Mouse (Mus musculus) liver, embryonic 15.5 days (tissue): ENCODE results near the gene Olfr901. TPM values are rescaled to one million over a fixed set of nuclear protein-coding genes. Genes with fewer than 3 reads are reported as not detected.
"Not testable (repeated sequence)": the region's sequence is repeated elsewhere in the genome, so short reads cannot be mapped to it uniquely, and the experiment has no call there.

Experiments used
- ATAC-seq: fragments of 200-750 bp; cut with Nextera tagmentation; 2 replicates; pipeline ENCODE4 v1.8.0; 2017; ENCODE audit warnings: moderate number of reproducible peaks, mild to moderate bottlenecking, moderate library complexity; ENCODE audit not compliant: insufficient read depth
- H3K27ac ChIP-seq: fragments of 300-500 bp; sonication (generic); replicated peaks from 2 replicates; pipeline ENCODE4 v1.5.1; 2015; ENCODE audit warnings: mild to moderate bottlenecking, inconsistent platforms
- H3K27me3 ChIP-seq: fragments of 300-500 bp; sonication (generic); 2 replicates; pipeline ENCODE4 v1.6.1; 2015; ENCODE audit warnings: mild to moderate bottlenecking, inconsistent platforms
- H3K36me3 ChIP-seq: fragments of 300-500 bp; sonication (generic); replicated peaks from 2 replicates; pipeline ENCODE4 v1.6.1; 2015; ENCODE audit warnings: moderate library complexity, mild to moderate bottlenecking, inconsistent platforms
- H3K4me1 ChIP-seq: fragments of 300-500 bp; sonication (generic); replicated peaks from 2 replicates; pipeline ENCODE4 v1.6.1; 2015; ENCODE audit warnings: inconsistent platforms
- H3K4me2 ChIP-seq: fragments of 300-500 bp; sonication (generic); 2 replicates; pipeline ENCODE4 v1.6.1; 2015; ENCODE audit warnings: moderate library complexity, mild to moderate bottlenecking, inconsistent platforms
- H3K4me3 ChIP-seq: fragments of 300-500 bp; sonication (generic); replicated peaks from 2 replicates; pipeline ENCODE4 v1.5.1; 2015; ENCODE audit warnings: mild to moderate bottlenecking, inconsistent platforms
- H3K9ac ChIP-seq: fragments of 300-500 bp; sonication (generic); 2 replicates; pipeline ENCODE4 v1.6.1; 2015; ENCODE audit warnings: moderate library complexity, mild to moderate bottlenecking, inconsistent platforms
- H3K9me3 ChIP-seq: fragments of 300-500 bp; sonication (generic); replicated peaks from 2 replicates; pipeline ENCODE4 v1.6.1; 2016; ENCODE audit warnings: inconsistent platforms
- whole genome bisulfite sequencing: fragments of 180-500 bp; shearing (Covaris S2); methylation state at CpG from one replicate; pipeline ENCODE4 v1.1.7; 2015; ENCODE audit warnings: mixed read lengths; ENCODE audit not compliant: insufficient replicate concordance; 5-methylcytosine and 5-hydroxymethylcytosine counted together
- polyA plus RNA-seq: library from polyadenylated mRNA; unstranded; fragments of >200 nt; fragmentation: Nextera tagmentation; extraction: Ambion mirVana; gene quantifications from 2 replicates; pipeline ENCODE4 v1.2.1, GENCODE M21; 2015

The Olfr901 gene
- polyA plus RNA-seq: not detected in 2 replicates

DNA sequence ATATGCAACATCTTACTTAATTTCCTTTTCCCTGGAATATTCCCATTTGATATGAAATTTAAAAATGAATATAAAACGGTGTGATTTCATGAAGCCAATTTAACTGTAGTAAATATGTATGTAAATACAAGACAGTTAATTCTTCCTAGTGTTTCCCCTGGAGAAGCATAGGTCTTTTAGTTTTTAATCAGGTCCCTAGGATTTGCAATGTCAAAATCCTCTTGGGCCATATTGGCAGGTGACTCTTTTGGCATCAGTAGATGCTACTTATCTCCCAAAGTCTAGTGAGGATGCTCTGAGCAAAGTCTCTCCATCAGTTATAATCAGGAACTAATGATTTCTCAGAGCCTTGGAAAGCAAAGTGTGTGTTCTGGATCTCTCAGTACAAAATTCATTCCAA is at the start of gene Olfr901:
Gene Olfr901, plus strand, starts transcription at position 301 of the 400 bp plus-strand sequence.
- Histone ChIP-seq H3K9ac (no peak within 1 kb of the TSS), H3K27me3 (no peaks in the 10 kb centered on the region), H3K27ac (no peak within 1 kb of the TSS), H3K36me3 (no peaks in the 10 kb centered on the region), H3K9me3 (no peaks in the 10 kb centered on the region), H3K4me3 (no peak within 1 kb of the TSS), H3K4me2 (no peak within 1 kb of the TSS), H3K4me1 (no peaks in the 10 kb centered on the region)
- no peak for ATAC-seq
- WGBS: 60% methylated on average over 1 of the region's 1 CpGs

- Histone ChIP-seq H3K27ac (no peak within 1 kb of the TSS), H3K4me2 (no peak within 1 kb of the TSS), H3K4me3 (no peak within 1 kb of the TSS), H3K27me3 (no peaks in the 10 kb centered on the region), H3K4me1 (no peaks in the 10 kb centered on the region), H3K9me3 (no peaks in the 10 kb centered on the region), H3K36me3 (no peaks in the 10 kb centered on the region), H3K9ac (no peak within 1 kb of the TSS)
- no peak for ATAC-seq
- WGBS: 61% methylated on average over 1 of the region's 1 CpGs
Observed at GRCm38 (mm10) chr9:38401398-38401797, 27.9 kb upstream of the Olfr901 start, which contains the start of gene Olfr147. TSS of gene Olfr147 (plus strand) at chr9:38401698.

DNA sequence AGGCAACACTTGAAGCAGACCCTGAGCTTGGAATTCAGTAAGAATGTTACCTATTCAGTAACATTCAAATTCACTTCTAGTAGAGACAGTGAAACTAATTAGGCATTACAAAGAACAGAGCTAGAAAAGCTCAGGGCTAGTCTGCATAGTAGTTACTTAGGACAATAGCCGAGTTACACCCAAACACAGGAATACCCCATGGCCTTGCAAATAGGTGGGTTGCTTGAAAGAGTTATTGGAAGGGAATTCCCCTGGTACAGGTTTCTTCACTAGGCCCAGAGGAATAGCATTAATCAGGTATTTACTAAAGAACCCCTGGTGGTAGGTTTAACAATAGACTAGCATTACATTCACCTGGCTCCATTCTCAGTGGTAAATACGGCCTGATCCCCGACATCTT is 21.8 kb upstream of the Olfr901 start:
- not testable (repeated sequence) for ATAC-seq, H3K4me2 ChIP-seq, H3K9me3 ChIP-seq, H3K9ac ChIP-seq, H3K27ac ChIP-seq, H3K4me3 ChIP-seq, H3K36me3 ChIP-seq, H3K27me3 ChIP-seq, H3K4me1 ChIP-seq
- 63% methylated on average over 3 of the region's 3 CpGs for WGBS

DNA sequence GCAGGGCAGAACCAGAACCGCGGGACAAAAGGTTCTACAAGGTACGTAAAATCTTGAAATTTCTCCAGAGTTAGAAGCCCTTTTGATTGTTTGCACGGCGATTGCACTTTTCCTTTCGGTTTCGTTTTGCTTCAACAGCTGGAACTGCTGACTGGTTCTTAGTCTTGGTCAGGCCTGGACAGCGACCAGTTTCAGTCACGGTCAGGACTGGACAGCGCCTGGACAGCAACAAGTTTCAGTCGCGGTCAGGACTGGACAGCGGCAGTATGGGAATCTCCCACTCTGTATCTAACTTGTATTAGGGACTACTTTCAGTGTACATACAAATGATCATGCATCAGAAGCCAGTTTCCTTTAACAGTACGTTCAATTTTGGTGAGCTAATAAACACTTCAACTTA is 15.8 kb upstream of the Olfr901 start:
- H3K4me1 ChIP-seq, H3K9ac ChIP-seq, H3K4me2 ChIP-seq, H3K9me3 ChIP-seq, H3K27ac ChIP-seq, H3K27me3 ChIP-seq, ATAC-seq, H3K36me3 ChIP-seq, H3K4me3 ChIP-seq: not testable (repeated sequence)
- WGBS: 82% methylated on average over 14 of the region's 14 CpGs

GRCm38 (mm10) chr9:38423801-38424200 is 5.5 kb upstream of the Olfr901 start:
- H3K27me3 ChIP-seq: no peaks in the 10 kb centered on the region
- no peaks in the 10 kb centered on the region for H3K4me1 ChIP-seq
- H3K9ac ChIP-seq: no peak overlapping the region
- H3K4me3 ChIP-seq: no peak overlapping the region
- no peaks in the 10 kb centered on the region for H3K9me3 ChIP-seq
- no peaks in the 10 kb centered on the region for H3K36me3 ChIP-seq
- H3K4me2 ChIP-seq: no peak overlapping the region
- no peak for ATAC-seq
- H3K27ac ChIP-seq: no peak overlapping the region

DNA sequence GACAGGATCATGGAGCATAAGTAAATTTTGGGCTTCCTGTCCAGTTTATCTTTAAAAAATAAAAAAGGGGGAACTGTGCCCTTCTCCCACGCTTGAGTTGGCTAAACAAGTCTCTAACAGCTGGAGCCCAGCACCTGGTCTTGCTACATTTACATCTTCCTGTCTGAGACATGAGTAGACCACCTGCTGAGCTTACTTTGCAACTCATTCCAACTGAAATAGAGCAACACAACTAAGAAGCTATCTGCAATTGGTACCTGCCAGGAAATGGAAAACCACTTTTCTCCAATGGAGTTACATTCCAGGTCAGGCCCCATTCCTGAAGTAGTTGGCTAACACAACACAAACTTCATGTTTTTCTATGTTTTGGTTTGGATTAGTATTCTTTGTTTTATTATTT is 2.2 kb upstream of the Olfr901 start:
- Histone ChIP-seq H3K36me3 (no peaks in the 10 kb centered on the region), H3K27ac (no peak overlapping the region), H3K4me2 (no peak overlapping the region), H3K4me3 (no peak overlapping the region), H3K27me3 (no peaks in the 10 kb centered on the region), H3K4me1 (no peaks in the 10 kb centered on the region), H3K9me3 (no peaks in the 10 kb centered on the region), H3K9ac (no peak overlapping the region)
- 26% methylated on average over 1 of the region's 1 CpGs for WGBS
- no peak for ATAC-seq

- Histone ChIP-seq H3K27me3 (no peaks in the 10 kb centered on the region), H3K36me3 (no peaks in the 10 kb centered on the region), H3K9ac (no peak within 1 kb of the TSS), H3K9me3 (no peaks in the 10 kb centered on the region), H3K27ac (no peak within 1 kb of the TSS), H3K4me3 (no peak within 1 kb of the TSS), H3K4me1 (no peaks in the 10 kb centered on the region), H3K4me2 (no peak within 1 kb of the TSS)
- WGBS: 69% methylated on average over 5 of the region's 5 CpGs
- ATAC-seq: no peak
Observed at GRCm38 (mm10) chr9:38447352-38447751, 18.1 kb downstream of the Olfr901 start, which contains the start of gene Olfr902. TSS of gene Olfr902 (plus strand) at chr9:38447652.

- Histone ChIP-seq H3K27ac (no peak within 1 kb of the TSS), H3K36me3 (no peaks in the 10 kb centered on the region), H3K4me3 (no peak within 1 kb of the TSS), H3K4me2 (no peak within 1 kb of the TSS), H3K27me3 (no peaks in the 10 kb centered on the region), H3K9me3 (no peaks in the 10 kb centered on the region), H3K4me1 (no peaks in the 10 kb centered on the region), H3K9ac (no peak within 1 kb of the TSS)
- no peak for ATAC-seq
Observed at GRCm38 (mm10) chr9:38462844-38463243, 33.6 kb downstream of the Olfr901 start, which contains the start of gene Olfr904. TSS of gene Olfr904 (plus strand) at chr9:38463144.

DNA sequence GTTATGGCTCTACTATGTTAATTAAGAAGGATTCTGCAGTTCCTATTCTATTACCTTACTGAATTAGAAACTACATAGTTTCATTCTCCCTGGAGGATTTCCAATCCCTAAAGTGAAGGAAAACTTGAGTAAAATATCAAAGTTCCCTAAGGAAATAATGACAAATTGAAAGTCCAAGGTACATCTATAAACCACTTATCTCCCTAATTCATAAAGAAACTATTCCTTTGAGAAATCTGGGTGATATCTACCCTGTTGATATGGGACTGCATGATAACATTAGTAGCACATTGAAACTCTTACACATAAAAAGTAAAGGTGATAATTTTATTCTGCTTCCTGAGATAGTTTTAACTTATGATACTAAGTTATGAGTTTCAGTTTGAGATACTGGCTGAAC is 41.6 kb downstream of the Olfr901 start, which contains the start of gene Olfr905:
Gene Olfr905, plus strand, starts transcription at position 301 of the 400 bp plus-strand sequence.
- H3K9me3 ChIP-seq: no peaks in the 10 kb centered on the region
- no peaks in the 10 kb centered on the region for H3K27me3 ChIP-seq
- H3K4me2 ChIP-seq: no peak within 1 kb of the TSS
- H3K27ac ChIP-seq: no peak within 1 kb of the TSS
- H3K4me3 ChIP-seq: no peak within 1 kb of the TSS
- no peaks in the 10 kb centered on the region for H3K4me1 ChIP-seq
- no peaks in the 10 kb centered on the region for H3K36me3 ChIP-seq
- ATAC-seq: no peak
- H3K9ac ChIP-seq: no peak within 1 kb of the TSS

Other genes starting within 250 kb of the Olfr901 start
- gene Olfr891, start 248.6 kb upstream of the Olfr901 start, polyA plus RNA-seq: not detected in 2 replicates
- gene Olfr893, start 221.1 kb upstream of the Olfr901 start, polyA plus RNA-seq: not detected in 2 replicates
- not detected in 2 replicates for gene Olfr894, start 211.4 kb upstream of the Olfr901 start, polyA plus RNA-seq
- gene Olfr143, start 176.7 kb upstream of the Olfr901 start, polyA plus RNA-seq: not detected in 2 replicates
- gene Olfr895, start 161.6 kb upstream of the Olfr901 start, polyA plus RNA-seq: not detected in 2 replicates
- gene Olfr896-ps1, start 138.3 kb upstream of the Olfr901 start, polyA plus RNA-seq: not detected in 2 replicates
- not detected in 2 replicates for gene Olfr25, start 100.4 kb upstream of the Olfr901 start, polyA plus RNA-seq
- gene Olfr898, start 81.0 kb upstream of the Olfr901 start, polyA plus RNA-seq: not detected in 2 replicates
- gene Olfr250, start 62.6 kb upstream of the Olfr901 start, polyA plus RNA-seq: not detected in 2 replicates
- gene Olfr251, start 52.4 kb upstream of the Olfr901 start, polyA plus RNA-seq: not detected in 2 replicates
- not detected in 2 replicates for gene Olfr147, start 27.8 kb upstream of the Olfr901 start, polyA plus RNA-seq
- not detected in 2 replicates for gene Olfr902, start 18.2 kb downstream of the Olfr901 start, polyA plus RNA-seq
- gene Olfr904, start 33.7 kb downstream of the Olfr901 start, polyA plus RNA-seq: not detected in 2 replicates
- not detected in 2 replicates for gene Olfr905, start 41.7 kb downstream of the Olfr901 start, polyA plus RNA-seq
- gene Olfr906, start 57.6 kb downstream of the Olfr901 start, polyA plus RNA-seq: not detected in 2 replicates
- not detected in 2 replicates for gene Olfr907, start 66.3 kb downstream of the Olfr901 start, polyA plus RNA-seq
- gene Olfr911-ps1, start 92.1 kb downstream of the Olfr901 start, polyA plus RNA-seq: not detected in 2 replicates
- not detected in 2 replicates for gene Olfr910, start 108.4 kb downstream of the Olfr901 start, polyA plus RNA-seq
- not detected in 2 replicates for gene Olfr912, start 150.7 kb downstream of the Olfr901 start, polyA plus RNA-seq
- gene Olfr913, start 163.3 kb downstream of the Olfr901 start, polyA plus RNA-seq: not detected in 2 replicates
- gene Olfr914, start 175.6 kb downstream of the Olfr901 start, polyA plus RNA-seq: not detected in 2 replicates
- gene Olfr916, start 230.4 kb downstream of the Olfr901 start, polyA plus RNA-seq: not detected in 2 replicates
- not detected in 2 replicates for gene Olfr917, start 236.4 kb downstream of the Olfr901 start, polyA plus RNA-seq
- not detected in 2 replicates for gene Olfr918, start 245.1 kb downstream of the Olfr901 start, polyA plus RNA-seq